Mouse (Mus musculus): ENCODE measurements at regions not wholly inside any gene's neighbourhood (a gene's known extent, or its start where the extent isn't known, plus 50 kb on each side); places are given as distances from the start of the nearest gene placed in this dataset.

DNA sequence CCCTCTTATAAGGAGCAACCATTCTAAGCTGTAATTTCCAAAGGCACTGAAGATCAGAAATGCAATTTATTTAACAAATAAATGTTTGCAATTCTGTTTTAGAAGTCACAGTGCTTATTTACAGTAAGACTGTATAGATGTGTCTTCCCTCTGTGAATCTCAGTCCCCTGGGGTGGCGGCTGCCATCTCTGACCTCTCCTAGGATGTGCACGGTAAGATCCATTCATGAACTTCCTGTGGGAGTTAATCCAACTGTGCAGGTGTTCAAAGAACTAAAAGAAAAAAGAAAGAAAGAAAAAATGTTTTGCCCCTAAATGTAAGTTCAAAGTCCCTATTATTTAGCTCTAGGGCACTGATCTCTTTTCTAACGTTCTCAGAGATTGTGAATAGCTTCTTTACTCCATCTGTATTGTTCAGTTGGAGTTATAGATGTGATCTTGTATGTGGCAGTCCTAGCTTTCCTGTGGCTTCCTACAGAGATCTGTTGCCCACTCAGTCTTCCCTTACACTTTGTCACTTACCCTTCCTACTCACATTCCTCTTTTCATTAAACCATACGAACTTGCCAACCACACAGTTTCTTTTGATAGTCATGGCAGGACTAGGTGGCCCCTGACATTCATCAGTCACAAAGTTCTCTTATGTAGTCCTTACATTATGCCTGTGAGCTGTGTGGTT, 346.0 kb upstream of the Alcam start:
- TF ChIP-seq CTCF (IDR thresholded peaks at IDR 0.05; ENCODE audit: extremely low read depth, insufficient read depth, low read length) (no peak), POLR2A (IDR thresholded peaks at IDR 0.05; ENCODE audit: extremely low read depth, insufficient read depth, low read length) (no peak)
